Mouse (Mus musculus) monocyte, adult 2 months (primary cell): ENCODE measurements around the gene Gm49325.
A peak's percentile ranks its signal among the peaks of the same experiment; 100 is the strongest.

ENCODE experiments used
- DNase-seq, 2 experiments: peaks; one replicate each; pipeline ENCODE4 v3.0.0; 2022; ENCODE audit warnings: low spot score in 2 of 2, low read depth in 1 of 2

Gm49325 gene

GRCm38 (mm10) chr10:77605908-77606826, at the start of gene Gm49325, which contains the start of gene Sumo3:
Gene Gm49325 (plus strand): TSS chr10:77606197.
Gene Sumo3 (plus strand): TSS chr10:77606097.
- peak; percentile 98 to 100 for DNase-seq

GRCm38 (mm10) chr10:77556631-77557030, 49.4 kb upstream of the Gm49325 start:
- DNase-seq = no peak

- no peak for DNase-seq
Observed at GRCm38 (mm10) chr10:77557641-77558040, 48.4 kb upstream of the Gm49325 start.

GRCm38 (mm10) chr10:77560090-77560489, 45.9 kb upstream of the Gm49325 start:
- no peak for DNase-seq

GRCm38 (mm10) chr10:77560830-77561229, 45.2 kb upstream of the Gm49325 start:
- no peak for DNase-seq

GRCm38 (mm10) chr10:77561508-77561907, 44.5 kb upstream of the Gm49325 start:
- no peak for DNase-seq

- no peak for DNase-seq
Observed at GRCm38 (mm10) chr10:77565005-77565404, 41.0 kb upstream of the Gm49325 start.

- DNase-seq = peak; percentile 50 to 73
Observed at GRCm38 (mm10) chr10:77566651-77567050, 39.3 kb upstream of the Gm49325 start.

- no peak for DNase-seq
Observed at GRCm38 (mm10) chr10:77569481-77569880, 36.5 kb upstream of the Gm49325 start.

GRCm38 (mm10) chr10:77569973-77570658, 35.9 kb upstream of the Gm49325 start:
- no peak for DNase-seq

GRCm38 (mm10) chr10:77572225-77572624, 33.8 kb upstream of the Gm49325 start:
- no peak for DNase-seq

GRCm38 (mm10) chr10:77573162-77573561, 32.8 kb upstream of the Gm49325 start:
- no peak for DNase-seq

GRCm38 (mm10) chr10:77580027-77580920, 25.7 kb upstream of the Gm49325 start:
- DNase-seq = no peak

GRCm38 (mm10) chr10:77581023-77581407, 25.0 kb upstream of the Gm49325 start:
- no peak for DNase-seq

- peak; percentile 87 to 91 for DNase-seq
Observed at GRCm38 (mm10) chr10:77581408-77582284, 24.4 kb upstream of the Gm49325 start, which contains the start of gene Pttg1ip. Gene Pttg1ip (plus strand): TSS chr10:77581720.

- no peak for DNase-seq
Observed at GRCm38 (mm10) chr10:77582285-77582618, 23.7 kb upstream of the Gm49325 start.

GRCm38 (mm10) chr10:77583795-77584422, 22.1 kb upstream of the Gm49325 start:
- DNase-seq = no peak

GRCm38 (mm10) chr10:77586637-77587036, 19.4 kb upstream of the Gm49325 start:
- DNase-seq = no peak

- DNase-seq = no peak
Observed at GRCm38 (mm10) chr10:77587091-77587775, 18.8 kb upstream of the Gm49325 start.
